In the genomic region with DNA sequence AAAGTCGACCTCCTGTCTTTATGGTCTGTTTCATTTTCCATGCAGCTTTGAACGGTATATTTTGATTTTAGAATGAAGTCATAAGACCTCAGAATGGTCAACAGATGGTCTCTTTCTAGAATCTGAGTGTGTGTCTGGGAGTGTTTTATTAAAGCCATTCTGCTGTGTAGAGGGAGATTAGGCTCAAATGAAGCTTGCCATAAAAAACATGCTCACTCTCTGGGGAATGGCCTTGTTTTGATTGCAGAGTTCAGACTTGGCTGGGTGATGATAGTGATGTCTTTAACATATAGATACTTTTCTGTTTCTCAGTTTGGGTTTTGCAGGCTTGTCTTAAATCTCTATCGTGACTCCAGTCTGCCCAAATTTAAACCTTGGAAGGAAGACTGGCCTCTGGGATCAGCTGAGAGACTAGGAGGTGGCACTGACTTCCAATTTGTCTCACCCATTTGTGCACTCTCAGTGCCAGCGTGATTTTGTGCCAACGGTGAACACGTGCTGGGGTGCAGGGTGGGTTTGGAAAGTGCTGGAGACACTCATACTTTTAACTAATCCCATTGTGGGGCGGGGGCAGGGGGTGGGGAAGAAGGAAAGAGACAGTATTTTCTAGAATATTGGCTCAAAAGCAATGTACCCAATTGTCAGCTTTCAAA, we compare ENCODE assay signal across 13 mouse cellular contexts. TPM values are rescaled to one million over a fixed set of nuclear protein-coding genes. Genes with fewer than 3 reads are reported as not detected.
A peak's percentile ranks its signal among the peaks of the same experiment; 100 is the strongest.
DNase-seq lines count a peak whose midpoint lies in the region; ATAC-seq lines count a peak whose summit lies in the region.
"Had no signal": no experiment of that assay in that cellular context is flagged by ENCODE, and none has a peak within 500 bp of the region (broad histone marks: within the 10 kb centered on the region; RNA-seq: fewer than 3 reads in every experiment).

No protein-coding gene starts in this region.

- 29% methylated on average over 7 of the region's 7 CpGs for WGBS in embryonic facial prominence, embryonic 14.5 days
- 65% methylated on average over 7 of the region's 7 CpGs for WGBS in heart, embryonic 15.5 days
- WGBS in limb, embryonic 15.5 days = 38% methylated on average over 7 of the region's 7 CpGs

- intact Hi-C loops in left cerebral cortex, postnatal 4 days (cut with DNase I) = no loop called here

- H3K27ac ChIP-seq in embryonic facial prominence, embryonic 14.5 days (replicated peaks; ENCODE audit: low read depth, low read length) = peak overlapping the region; percentile 85
- peak overlapping the region; percentile 88 for H3K27ac ChIP-seq in heart, embryonic 15.5 days
- peak overlapping the region; percentile 83 for H3K27ac ChIP-seq in limb, embryonic 15.5 days
- H3K27ac ChIP-seq: forebrain, embryonic 10.5 days; neural tube, embryonic 13.5 days had no signal

- H3K9ac ChIP-seq in embryonic facial prominence, embryonic 14.5 days (ENCODE audit: low read depth, low read length) = no peak overlapping the region
- no peak overlapping the region for H3K9ac ChIP-seq in heart, embryonic 15.5 days
- no peak overlapping the region for H3K9ac ChIP-seq in limb, embryonic 15.5 days
- H3K9ac ChIP-seq: neural tube, embryonic 13.5 days had no signal

- ATAC-seq in embryonic facial prominence, embryonic 14.5 days (ENCODE audit: low read depth) = peak; percentile 79
- ATAC-seq in heart, embryonic 15.5 days (replicated peaks; ENCODE audit: insufficient number of reproducible peaks, insufficient read depth, low FRiP score, low read depth) = no peak
- peak; percentile 74; the same call in 1 of the 2 replicates for ATAC-seq in limb, embryonic 15.5 days (ENCODE audit: insufficient number of reproducible peaks, low FRiP score, low TSS enrichment, low read depth)

- H3K9me3 ChIP-seq in embryonic facial prominence, embryonic 14.5 days (ENCODE audit: control insufficient read depth, low read length) = no peaks in the 10 kb centered on the region
- H3K9me3 ChIP-seq in heart, embryonic 15.5 days (replicated peaks) = no peaks in the 10 kb centered on the region
- H3K9me3 ChIP-seq in limb, embryonic 15.5 days = no peaks in the 10 kb centered on the region
- H3K9me3 ChIP-seq: forebrain, embryonic 10.5 days; neural tube, embryonic 13.5 days had no signal

- peaks cover 34% of the 10 kb centered on the region for H3K4me1 ChIP-seq in embryonic facial prominence, embryonic 14.5 days (ENCODE audit: control insufficient read depth, insufficient read depth, low read length)
- peaks cover 39% of the 10 kb centered on the region for H3K4me1 ChIP-seq in heart, embryonic 15.5 days (replicated peaks)
- peaks cover 32% of the 10 kb centered on the region for H3K4me1 ChIP-seq in limb, embryonic 15.5 days
- H3K4me1 ChIP-seq: forebrain, embryonic 10.5 days had no signal

- no peak overlapping the region for H3K4me2 ChIP-seq in embryonic facial prominence, embryonic 14.5 days (ENCODE audit: low read depth, low read length)
- H3K4me2 ChIP-seq in heart, embryonic 15.5 days = no peak overlapping the region
- no peak overlapping the region for H3K4me2 ChIP-seq in limb, embryonic 15.5 days
- H3K4me2 ChIP-seq: neural tube, embryonic 13.5 days had no signal

- H3K27me3 ChIP-seq in embryonic facial prominence, embryonic 14.5 days (replicated peaks; ENCODE audit: control insufficient read depth, insufficient read depth, low read length) = 0 out of 2 replicates have a peak, but pooled peaks cover 4% of the 10 kb centered on the region
- no peaks in the 10 kb centered on the region for H3K27me3 ChIP-seq in heart, embryonic 15.5 days
- H3K27me3 ChIP-seq in limb, embryonic 15.5 days = no peaks in the 10 kb centered on the region
- H3K27me3 ChIP-seq: neural tube, embryonic 13.5 days had no signal

- peak; percentile 41 for DNase-seq in left cerebral cortex, postnatal 4 days
- DNase-seq in left cerebral cortex, adult 9 months (ENCODE audit: low spot score in 2 of 2) = no peak
- DNase-seq in embryonic facial prominence, embryonic 14.5 days (ENCODE audit: low spot score) = peak; percentile 94
- no peak for DNase-seq in adrenal gland, postnatal 14 days
- no peak for DNase-seq in spleen, postnatal 4 days (ENCODE audit: low spot score in 2 of 2)
- DNase-seq: adrenal gland, postnatal 10 days; cerebellum, adult 9-10 months had no signal

- H3K36me3 ChIP-seq in embryonic facial prominence, embryonic 14.5 days (ENCODE audit: control insufficient read depth, insufficient read depth, low read length) = no peaks in the 10 kb centered on the region
- no peaks in the 10 kb centered on the region for H3K36me3 ChIP-seq in heart, embryonic 15.5 days
- H3K36me3 ChIP-seq in limb, embryonic 15.5 days = no peaks in the 10 kb centered on the region
- H3K36me3 ChIP-seq: forebrain, embryonic 10.5 days; G1E; neural tube, embryonic 13.5 days had no signal

- H3K4me3 ChIP-seq in embryonic facial prominence, embryonic 14.5 days (ENCODE audit: low read depth, low read length) = no peak overlapping the region
- H3K4me3 ChIP-seq in heart, embryonic 15.5 days = no peak overlapping the region
- H3K4me3 ChIP-seq in limb, embryonic 15.5 days = no peak overlapping the region
- H3K4me3 ChIP-seq: forebrain, embryonic 10.5 days; neural tube, embryonic 13.5 days had no signal

RNA-seq across cellular contexts. Expression of gene Fbln1, which starts 26.1 kb away (rescaled TPM):
- 10 to 100 TPM; 19.0 to 24.7 TPM for total RNA-seq in left cerebral cortex, postnatal 4 days (2021)
- 235 and 267 TPM in 2 replicates for polyA plus RNA-seq in embryonic facial prominence, embryonic 14.5 days (2014; fragmentation: Nextera tagmentation; extraction: Ambion mirVana)
- 119 and 157 TPM in 2 replicates for polyA plus RNA-seq in heart, embryonic 15.5 days (2015; fragmentation: Nextera tagmentation; extraction: Ambion mirVana)
- 258 and 267 TPM in 2 replicates for polyA plus RNA-seq in limb, embryonic 15.5 days (2015; fragmentation: Nextera tagmentation; extraction: Ambion mirVana)
- total RNA-seq in adrenal gland, postnatal 14 days (2021) = 45.3 and 47.0 TPM in 2 replicates
- polyA plus RNA-seq: G1E had no signal

RNA-seq across cellular contexts. Expression of gene Ribc2, which starts 47.8 kb away (rescaled TPM):
- total RNA-seq in left cerebral cortex, postnatal 4 days (2021) = under 1 TPM; 0.24 to 0.30 TPM
- polyA plus RNA-seq in embryonic facial prominence, embryonic 14.5 days (2014; fragmentation: Nextera tagmentation; extraction: Ambion mirVana) = 0.67 and 0.69 TPM in 2 replicates
- 0.14 and 0.18 TPM in 2 replicates for polyA plus RNA-seq in heart, embryonic 15.5 days (2015; fragmentation: Nextera tagmentation; extraction: Ambion mirVana)
- 0.36 and 0.42 TPM in 2 replicates for polyA plus RNA-seq in limb, embryonic 15.5 days (2015; fragmentation: Nextera tagmentation; extraction: Ambion mirVana)
- not detected in 2 replicates for total RNA-seq in adrenal gland, postnatal 14 days (2021)
- total RNA-seq: adrenal gland, postnatal 10 days; G1E; heart, postnatal 36 days had no signal
- polyA plus RNA-seq: G1E had no signal

RNA-seq across cellular contexts. Expression of gene Smc1b, which starts 47.9 kb away (rescaled TPM):
- total RNA-seq in left cerebral cortex, postnatal 4 days (2021) = under 1 TPM; 0.08 to 0.16 TPM
- 0.17 and 0.30 TPM in 2 replicates for polyA plus RNA-seq in embryonic facial prominence, embryonic 14.5 days (2014; fragmentation: Nextera tagmentation; extraction: Ambion mirVana)
- 0.03 TPM in 1 of 2 replicates, not detected in the other for polyA plus RNA-seq in heart, embryonic 15.5 days (2015; fragmentation: Nextera tagmentation; extraction: Ambion mirVana)
- 0.17 and 0.22 TPM in 2 replicates for polyA plus RNA-seq in limb, embryonic 15.5 days (2015; fragmentation: Nextera tagmentation; extraction: Ambion mirVana)
- 0.11 and 0.41 TPM in 2 replicates for total RNA-seq in adrenal gland, postnatal 14 days (2021)
- total RNA-seq: heart, postnatal 36 days had no signal
- polyA plus RNA-seq: G1E; neural tube, embryonic 13.5 days had no signal

Comparison
In these comparisons a context has a peak if more than half of its experiments do, and no peak if none do; other contexts are left out.
1. DNase-seq: peak in left cerebral cortex, postnatal 4 days (single experiment) and embryonic facial prominence, embryonic 14.5 days (single experiment); none in left cerebral cortex, adult 9 months (0 of 2), adrenal gland, postnatal 14 days (single experiment) and spleen, postnatal 4 days (0 of 2).
2. Peak in every context shown above with its lines, with median percentiles within 50 percentile points of each other: H3K27ac ChIP-seq.